Mouse (Mus musculus) liver, embryonic 16.5 days (tissue): ENCODE data around the gene Pram1. TPM values are rescaled to one million over a fixed set of nuclear protein-coding genes. Genes with fewer than 3 reads are reported as not detected.

Experiments
- ATAC-seq: fragments of 200-750 bp; cut with Nextera tagmentation; 2 replicates; pipeline ENCODE4 v1.8.0; 2017; ENCODE audit warnings: low read depth, mild to moderate bottlenecking, moderate number of reproducible peaks, moderate library complexity
- H3K27ac ChIP-seq: fragments of 300-500 bp; sonication (generic); 2 replicates; pipeline ENCODE4 v1.5.1; 2014; ENCODE audit warnings: mild to moderate bottlenecking, low read length
- H3K27me3 ChIP-seq: fragments of 300-500 bp; sonication (generic); 2 replicates; pipeline ENCODE4 v1.6.1; 2014; ENCODE audit warnings: low read depth, low read length, mixed read lengths; ENCODE audit not compliant: control insufficient read depth, insufficient read depth
- H3K36me3 ChIP-seq: fragments of 300-500 bp; sonication (generic); 2 replicates; pipeline ENCODE4 v1.6.1; 2014; ENCODE audit warnings: mild to moderate bottlenecking; ENCODE audit not compliant: control insufficient read depth, insufficient read depth
- H3K4me1 ChIP-seq: fragments of 300-500 bp; sonication (generic); 2 replicates; pipeline ENCODE4 v1.6.1; 2014; ENCODE audit warnings: low read depth, low read length, mixed read lengths; ENCODE audit not compliant: control insufficient read depth
- H3K4me2 ChIP-seq: fragments of 300-500 bp; sonication (generic); 2 replicates; pipeline ENCODE4 v1.6.1; 2014; ENCODE audit warnings: low read depth, low read length, mixed read lengths
- H3K4me3 ChIP-seq: fragments of 300-500 bp; sonication (generic); 2 replicates; pipeline ENCODE4 v1.5.1; 2014; ENCODE audit warnings: low read depth, mild to moderate bottlenecking, low read length
- H3K9ac ChIP-seq: fragments of 300-500 bp; sonication (generic); 2 replicates; pipeline ENCODE4 v1.6.1; 2014; ENCODE audit warnings: low read depth, low read length
- H3K9me3 ChIP-seq: fragments of 300-500 bp; sonication (generic); replicated peaks from 2 replicates; pipeline ENCODE4 v1.6.1; 2016; ENCODE audit warnings: low read length; ENCODE audit not compliant: control insufficient read depth
- WGBS: fragments of 180-500 bp; shearing (Covaris S2); extraction: QIAGEN DNeasy Blood & Tissue Kit; methylation state at CpG from one replicate; pipeline ENCODE4 v1.1.7; 2014; ENCODE audit not compliant: insufficient replicate concordance; 5-methylcytosine and 5-hydroxymethylcytosine counted together
- polyA plus RNA-seq: library from polyadenylated mRNA; unstranded; fragments of >200 nt; fragmentation: Nextera tagmentation; extraction: Ambion mirVana; gene quantifications from 2 replicates; pipeline ENCODE4 v1.2.1, GENCODE M21; 2015

The Pram1 gene
- polyA plus RNA-seq, 1 experiment from 2014 or later = 5.6 TPM

GRCm38 (mm10) chr17:33644068-33644467 lies 6.2 kb downstream of the Pram1 start:
- no peaks in the 10 kb centered on the region for H3K27me3 ChIP-seq
- ATAC-seq = no peak
- peaks cover 54% of the 10 kb centered on the region for H3K36me3 ChIP-seq
- WGBS = 87% methylated on average over 4 of the region's 4 CpGs
- no peaks in the 10 kb centered on the region for H3K9me3 ChIP-seq
- H3K9ac ChIP-seq = no peak overlapping the region
- H3K4me1 ChIP-seq = peaks cover 6% of the 10 kb centered on the region
- no peak overlapping the region for H3K27ac ChIP-seq
- no peak overlapping the region for H3K4me3 ChIP-seq
- H3K4me2 ChIP-seq = no peak overlapping the region

- no peak overlapping the region for H3K9ac ChIP-seq
- peaks cover 4% of the 10 kb centered on the region for H3K4me1 ChIP-seq
- WGBS = 88% methylated on average over 8 of the region's 8 CpGs
- H3K4me2 ChIP-seq = no peak overlapping the region
- ATAC-seq = no peak
- H3K27me3 ChIP-seq = no peaks in the 10 kb centered on the region
- H3K9me3 ChIP-seq = no peaks in the 10 kb centered on the region
- H3K36me3 ChIP-seq = peaks cover 64% of the 10 kb centered on the region
- H3K27ac ChIP-seq = no peak overlapping the region
- H3K4me3 ChIP-seq = no peak overlapping the region
Observed at GRCm38 (mm10) chr17:33645073-33645472, 7.2 kb downstream of the Pram1 start.

- Histone ChIP-seq H3K9me3 (no peaks in the 10 kb centered on the region), H3K36me3 (peaks cover 79% of the 10 kb centered on the region), H3K4me3 (no peak overlapping the region), H3K27me3 (no peaks in the 10 kb centered on the region), H3K9ac (no peak overlapping the region), H3K4me1 (no peaks in the 10 kb centered on the region), H3K4me2 (no peak overlapping the region), H3K27ac (no peak overlapping the region)
- 96% methylated on average over 34 of the region's 34 CpGs for WGBS
- 0 out of 2 replicates have a peak, but pooled peaks have one; percentile 16 for ATAC-seq
Observed at GRCm38 (mm10) chr17:33649781-33650475, 12.1 kb downstream of the Pram1 start.

GRCm38 (mm10) chr17:33666813-33667212 lies 29.0 kb downstream of the Pram1 start:
- H3K4me3 ChIP-seq = no peak overlapping the region
- no peaks in the 10 kb centered on the region for H3K9me3 ChIP-seq
- WGBS = 15% methylated on average over 3 of the region's 3 CpGs
- peaks cover 15% of the 10 kb centered on the region for H3K4me1 ChIP-seq
- H3K9ac ChIP-seq = no peak overlapping the region
- peak; percentile 77 for ATAC-seq
- peak overlapping the region; percentile 2; the same call in 1 of the 2 replicates for H3K27ac ChIP-seq
- no peaks in the 10 kb centered on the region for H3K27me3 ChIP-seq
- peaks cover 42% of the 10 kb centered on the region for H3K36me3 ChIP-seq
- no peak overlapping the region for H3K4me2 ChIP-seq

GRCm38 (mm10) chr17:33669681-33670080 lies 31.8 kb downstream of the Pram1 start:
- Histone ChIP-seq H3K36me3 (peaks cover 26% of the 10 kb centered on the region), H3K27me3 (no peaks in the 10 kb centered on the region), H3K4me3 (no peak overlapping the region), H3K9me3 (no peaks in the 10 kb centered on the region), H3K4me1 (peaks cover 15% of the 10 kb centered on the region), H3K4me2 (no peak overlapping the region), H3K27ac (no peak overlapping the region), H3K9ac (no peak overlapping the region)
- ATAC-seq = no peak
- WGBS = 92% methylated on average over 3 of the region's 3 CpGs

- no peaks in the 10 kb centered on the region for H3K9me3 ChIP-seq
- H3K4me1 ChIP-seq = peaks cover 3% of the 10 kb centered on the region
- no peak overlapping the region for H3K9ac ChIP-seq
- H3K4me2 ChIP-seq = no peak overlapping the region
- no peak overlapping the region for H3K4me3 ChIP-seq
- 78% methylated on average over 1 of the region's 1 CpGs for WGBS
- no peaks in the 10 kb centered on the region for H3K27me3 ChIP-seq
- no peak for ATAC-seq
- H3K27ac ChIP-seq = no peak overlapping the region
- peaks cover 15% of the 10 kb centered on the region for H3K36me3 ChIP-seq
Observed at GRCm38 (mm10) chr17:33673837-33674236, 36.0 kb downstream of the Pram1 start.

- Histone ChIP-seq H3K27ac (no peak overlapping the region), H3K4me1 (peaks cover 3% of the 10 kb centered on the region), H3K9me3 (no peaks in the 10 kb centered on the region), H3K4me3 (no peak overlapping the region), H3K4me2 (no peak overlapping the region), H3K36me3 (peaks cover 15% of the 10 kb centered on the region), H3K9ac (no peak overlapping the region), H3K27me3 (no peaks in the 10 kb centered on the region)
- no peak for ATAC-seq
Observed at GRCm38 (mm10) chr17:33675452-33675851, 37.6 kb downstream of the Pram1 start.

GRCm38 (mm10) chr17:33676086-33676485 lies 38.2 kb downstream of the Pram1 start:
- peaks cover 15% of the 10 kb centered on the region for H3K36me3 ChIP-seq

GRCm38 (mm10) chr17:33678771-33679170 lies 40.9 kb downstream of the Pram1 start:
- Histone ChIP-seq H3K27ac (no peak overlapping the region), H3K4me3 (no peak overlapping the region), H3K27me3 (no peaks in the 10 kb centered on the region), H3K36me3 (peaks cover 15% of the 10 kb centered on the region), H3K4me2 (no peak overlapping the region), H3K4me1 (peaks cover 24% of the 10 kb centered on the region), H3K9me3 (no peaks in the 10 kb centered on the region), H3K9ac (no peak overlapping the region)
- ATAC-seq = no peak

More at GRCm38 (mm10) chr17:33676086-33676485, 38.2 kb downstream of the Pram1 start:
- H3K27ac ChIP-seq = no peak overlapping the region
- no peaks in the 10 kb centered on the region for H3K27me3 ChIP-seq
- 91% methylated on average over 2 of the region's 2 CpGs for WGBS
- H3K4me1 ChIP-seq = peaks cover 3% of the 10 kb centered on the region
- no peak overlapping the region for H3K4me3 ChIP-seq
- H3K4me2 ChIP-seq = no peak overlapping the region
- H3K9me3 ChIP-seq = no peaks in the 10 kb centered on the region
- H3K9ac ChIP-seq = no peak overlapping the region
- ATAC-seq = no peak
